Mouse (Mus musculus): ENCODE measurements around the gene 2700081O15Rik. TPM values are rescaled to one million over a fixed set of nuclear protein-coding genes. Genes with fewer than 3 reads are reported as not detected.

2700081O15Rik gene
- polyA plus RNA-seq, 1 experiment: 46.0 TPM

GRCm38 (mm10) chr19:7436061-7436970, 18.9 kb downstream of the 2700081O15Rik start:
- Histone ChIP-seq H3K4me3 (ENCODE audit: insufficient read depth, low read length) (no peak overlapping the region), H3K4me1 (ENCODE audit: control insufficient read depth, insufficient read depth, low read length) (peaks cover 3% of the 10 kb centered on the region; the same call in 1 of the 2 replicates), H3K27ac (ENCODE audit: insufficient read depth, low read length) (no peak overlapping the region)
- TF ChIP-seq POLR2A (IDR thresholded peaks at IDR 0.05; ENCODE audit: low read depth, low read length): no peak

- H3K27ac ChIP-seq (ENCODE audit: insufficient read depth, low read length): no peak overlapping the region
- TF ChIP-seq CTCF (IDR thresholded peaks at IDR 0.05; ENCODE audit: borderline replicate concordance, insufficient read depth, low read length) (no peak), POLR2A (IDR thresholded peaks at IDR 0.05; ENCODE audit: low read depth, low read length) (no peak)
- peaks cover 3% of the 10 kb centered on the region; the same call in 1 of the 2 replicates for H3K4me1 ChIP-seq (ENCODE audit: control insufficient read depth, insufficient read depth, low read length)
- no peak overlapping the region for H3K4me3 ChIP-seq (ENCODE audit: insufficient read depth, low read length)
Measured at GRCm38 (mm10) chr19:7438295-7438694, 20.9 kb downstream of the 2700081O15Rik start.

DNA sequence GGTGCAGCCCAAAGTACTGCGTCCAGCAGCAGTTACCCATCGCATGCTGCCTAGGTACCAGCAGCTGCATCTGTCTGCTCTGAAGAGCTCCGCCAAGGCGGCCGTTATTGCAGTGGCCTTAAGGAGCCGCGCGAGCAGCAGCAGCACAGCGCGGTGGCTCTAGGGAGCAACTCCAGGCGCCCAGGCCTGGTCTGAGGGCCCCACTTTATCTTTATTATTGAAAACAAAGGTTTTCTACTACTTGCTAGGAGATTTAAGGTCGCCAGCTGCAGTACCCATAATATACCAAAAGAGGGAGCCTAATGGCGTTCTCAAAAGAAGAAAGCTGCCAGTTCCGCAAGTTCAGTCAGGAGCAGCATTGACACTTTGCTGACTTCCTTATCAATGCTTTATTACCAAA, 24.1 kb downstream of the 2700081O15Rik start:
- H3K4me3 ChIP-seq (ENCODE audit: insufficient read depth, low read length): no peak overlapping the region
- no peak overlapping the region for H3K27ac ChIP-seq (ENCODE audit: insufficient read depth, low read length)
- H3K4me1 ChIP-seq (ENCODE audit: control insufficient read depth, insufficient read depth, low read length): peaks cover 3% of the 10 kb centered on the region; the same call in 1 of the 2 replicates
- no peak for TF ChIP-seq POLR2A (IDR thresholded peaks at IDR 0.05; ENCODE audit: low read depth, low read length)
- TF ChIP-seq CTCF (IDR thresholded peaks at IDR 0.05; ENCODE audit: borderline replicate concordance, insufficient read depth, low read length): no peak

- Histone ChIP-seq H3K4me3 (ENCODE audit: insufficient read depth, low read length) (no peak overlapping the region), H3K27ac (ENCODE audit: insufficient read depth, low read length) (no peak overlapping the region), H3K4me1 (ENCODE audit: control insufficient read depth, insufficient read depth, low read length) (no peaks in the 10 kb centered on the region)
- TF ChIP-seq CTCF (IDR thresholded peaks at IDR 0.05; ENCODE audit: borderline replicate concordance, insufficient read depth, low read length) (no peak), POLR2A (IDR thresholded peaks at IDR 0.05; ENCODE audit: low read depth, low read length) (no peak)
Measured at GRCm38 (mm10) chr19:7445105-7445504, 27.7 kb downstream of the 2700081O15Rik start.

DNA sequence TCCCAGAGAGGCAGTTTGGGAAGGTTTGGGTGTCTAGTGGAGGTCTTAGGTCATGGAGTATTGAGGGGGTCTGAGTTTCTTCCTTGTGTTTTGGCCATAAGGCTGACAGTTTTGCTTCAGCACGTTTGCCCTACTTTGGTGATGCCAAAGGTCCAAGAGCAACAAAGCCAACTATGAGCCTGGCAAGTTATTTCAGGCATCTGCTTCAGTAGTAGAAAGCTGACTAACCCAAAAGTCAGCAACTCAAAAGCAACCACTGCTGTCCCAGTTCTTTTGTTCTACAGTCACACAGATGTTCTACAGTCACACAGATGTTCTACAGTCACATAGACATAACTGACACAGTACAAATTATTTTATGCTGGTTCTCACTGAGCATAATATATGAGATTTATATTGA, 28.2 kb downstream of the 2700081O15Rik start:
- TF ChIP-seq POLR2A (IDR thresholded peaks at IDR 0.05; ENCODE audit: low read depth, low read length): no peak
- TF ChIP-seq CTCF (IDR thresholded peaks at IDR 0.05; ENCODE audit: borderline replicate concordance, insufficient read depth, low read length): no peak
- no peak overlapping the region for H3K4me3 ChIP-seq (ENCODE audit: insufficient read depth, low read length)
- H3K27ac ChIP-seq (ENCODE audit: insufficient read depth, low read length): no peak overlapping the region
- no peaks in the 10 kb centered on the region for H3K4me1 ChIP-seq (ENCODE audit: control insufficient read depth, insufficient read depth, low read length)

DNA sequence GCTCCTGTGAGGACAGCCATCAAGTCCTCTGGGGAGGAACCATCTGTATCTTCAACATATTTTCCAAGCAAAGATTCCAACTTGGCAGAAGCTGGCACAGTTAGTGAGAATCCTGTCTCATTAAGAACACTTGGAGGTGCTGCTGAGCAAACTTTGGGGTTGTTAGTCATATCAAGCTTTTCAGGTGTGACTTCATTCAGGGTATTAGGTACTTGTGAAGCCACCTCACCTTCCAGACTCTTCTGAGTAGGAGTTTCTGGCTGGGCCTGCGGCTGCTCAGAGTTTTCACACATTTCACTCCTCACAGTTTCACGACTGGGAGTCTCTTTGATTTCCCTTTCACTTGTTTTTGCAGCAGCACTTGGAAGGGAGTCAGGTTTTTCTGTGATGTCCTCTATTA, 39.4 kb downstream of the 2700081O15Rik start:
- Histone ChIP-seq H3K4me3 (ENCODE audit: insufficient read depth, low read length) (no peak overlapping the region), H3K27ac (ENCODE audit: insufficient read depth, low read length) (no peak overlapping the region), H3K4me1 (ENCODE audit: control insufficient read depth, insufficient read depth, low read length) (no peaks in the 10 kb centered on the region; the same call in 1 of the 2 replicates)
- TF ChIP-seq CTCF (IDR thresholded peaks at IDR 0.05; ENCODE audit: borderline replicate concordance, insufficient read depth, low read length) (no peak), POLR2A (IDR thresholded peaks at IDR 0.05; ENCODE audit: low read depth, low read length) (no peak)

- Histone ChIP-seq H3K4me3 (ENCODE audit: insufficient read depth, low read length) (no peak overlapping the region), H3K27ac (ENCODE audit: insufficient read depth, low read length) (no peak overlapping the region), H3K4me1 (ENCODE audit: control insufficient read depth, insufficient read depth, low read length) (no peaks in the 10 kb centered on the region; the same call in 1 of the 2 replicates)
- no peak for TF ChIP-seq POLR2A (IDR thresholded peaks at IDR 0.05; ENCODE audit: low read depth, low read length)
- no peak for TF ChIP-seq CTCF (IDR thresholded peaks at IDR 0.05; ENCODE audit: borderline replicate concordance, insufficient read depth, low read length)
Measured at GRCm38 (mm10) chr19:7458901-7459300, 41.5 kb downstream of the 2700081O15Rik start.

- no peaks in the 10 kb centered on the region; the same call in 1 of the 2 replicates for H3K4me1 ChIP-seq (ENCODE audit: control insufficient read depth, insufficient read depth, low read length)
- TF ChIP-seq CTCF (IDR thresholded peaks at IDR 0.05; ENCODE audit: borderline replicate concordance, insufficient read depth, low read length): no peak
- no peak for TF ChIP-seq POLR2A (IDR thresholded peaks at IDR 0.05; ENCODE audit: low read depth, low read length)
- H3K27ac ChIP-seq (ENCODE audit: insufficient read depth, low read length): no peak overlapping the region
- H3K4me3 ChIP-seq (ENCODE audit: insufficient read depth, low read length): no peak overlapping the region
Measured at GRCm38 (mm10) chr19:7459370-7459769, 41.9 kb downstream of the 2700081O15Rik start.

DNA sequence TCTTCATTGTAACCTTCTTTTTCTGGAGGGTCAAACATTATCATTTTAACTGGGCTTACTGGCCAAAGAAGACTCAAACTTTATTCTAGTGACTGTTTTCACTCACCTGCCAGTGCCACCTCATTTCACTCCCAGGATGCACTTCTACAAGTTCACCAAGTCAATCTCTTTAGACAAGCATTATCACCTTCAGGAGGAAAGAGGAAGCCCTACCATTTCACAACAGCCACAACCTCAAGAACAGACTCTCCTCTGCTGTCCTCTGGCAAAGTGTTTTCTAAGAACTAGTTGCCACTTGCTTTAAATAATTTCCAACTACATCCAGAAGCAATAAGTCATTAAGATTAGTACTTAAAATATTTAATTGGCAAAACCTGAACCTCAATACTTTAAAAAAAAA, 50.5 kb downstream of the 2700081O15Rik start:
- no peaks in the 10 kb centered on the region for H3K4me1 ChIP-seq (ENCODE audit: control insufficient read depth, insufficient read depth, low read length)
- H3K27ac ChIP-seq (ENCODE audit: insufficient read depth, low read length): no peak overlapping the region
- H3K4me3 ChIP-seq (ENCODE audit: insufficient read depth, low read length): no peak overlapping the region
- TF ChIP-seq CTCF (IDR thresholded peaks at IDR 0.05; ENCODE audit: borderline replicate concordance, insufficient read depth, low read length) (no peak), POLR2A (IDR thresholded peaks at IDR 0.05; ENCODE audit: low read depth, low read length) (no peak)

GRCm38 (mm10) chr19:7470643-7471042, 53.2 kb downstream of the 2700081O15Rik start:
- Histone ChIP-seq H3K27ac (ENCODE audit: insufficient read depth, low read length) (no peak overlapping the region), H3K4me3 (ENCODE audit: insufficient read depth, low read length) (no peak overlapping the region), H3K4me1 (ENCODE audit: control insufficient read depth, insufficient read depth, low read length) (no peaks in the 10 kb centered on the region)
- TF ChIP-seq CTCF (IDR thresholded peaks at IDR 0.05; ENCODE audit: borderline replicate concordance, insufficient read depth, low read length) (no peak), POLR2A (IDR thresholded peaks at IDR 0.05; ENCODE audit: low read depth, low read length) (no peak)

Other genes with a start within 250 kb of the 2700081O15Rik start
- gene Otub1, start 211.3 kb upstream of the 2700081O15Rik start, polyA plus RNA-seq (2011; ENCODE audit: insufficient read length, low read depth, missing spikeins): 116 and 134 TPM in 2 replicates
- gene Cox8a, start 200.0 kb upstream of the 2700081O15Rik start, polyA plus RNA-seq (2011; ENCODE audit: insufficient read length, low read depth, missing spikeins): 456 and 560 TPM in 2 replicates
- gene Naa40, start 176.4 kb upstream of the 2700081O15Rik start, polyA plus RNA-seq (2011; ENCODE audit: insufficient read length, low read depth, missing spikeins): 23.4 and 24.8 TPM in 2 replicates
- 10.3 and 11.6 TPM in 2 replicates for gene Rcor2, start 150.3 kb upstream of the 2700081O15Rik start, polyA plus RNA-seq (2011; ENCODE audit: insufficient read length, low read depth, missing spikeins)
- 36.5 and 38.5 TPM in 2 replicates for gene Mark2, start 75.8 kb upstream of the 2700081O15Rik start, polyA plus RNA-seq (2011; ENCODE audit: insufficient read length, low read depth, missing spikeins)
- 24.6 and 34.9 TPM in 2 replicates for gene Spindoc, start 34.6 kb upstream of the 2700081O15Rik start, polyA plus RNA-seq (2011; ENCODE audit: insufficient read length, low read depth, missing spikeins)
- 199 and 206 TPM in 2 replicates for gene Rtn3, start 65.7 kb downstream of the 2700081O15Rik start, polyA plus RNA-seq (2011; ENCODE audit: insufficient read length, low read depth, missing spikeins)
- gene Atl3, start 76.4 kb downstream of the 2700081O15Rik start, polyA plus RNA-seq (2011; ENCODE audit: insufficient read length, low read depth, missing spikeins): 151 and 162 TPM in 2 replicates
- 17.5 and 20.7 TPM in 2 replicates for gene Pla2g16, start 139.8 kb downstream of the 2700081O15Rik start, polyA plus RNA-seq (2011; ENCODE audit: insufficient read length, low read depth, missing spikeins)
- not detected in 2 replicates for gene Lgals12, start 189.6 kb downstream of the 2700081O15Rik start, polyA plus RNA-seq (2011; ENCODE audit: insufficient read length, low read depth, missing spikeins)
- gene Hrasls5, start 194.9 kb downstream of the 2700081O15Rik start, polyA plus RNA-seq (2011; ENCODE audit: insufficient read length, low read depth, missing spikeins): not detected in 2 replicates